Mouse (Mus musculus) layer of hippocampus, postnatal 10 days (tissue): ENCODE results near the gene Gm21887. TPM values are rescaled to one million over a fixed set of nuclear protein-coding genes. Genes with fewer than 3 reads are reported as not detected.
"Not testable (repeated sequence)": the region's sequence is repeated elsewhere in the genome, so short reads cannot be mapped to it uniquely, and the experiment has no call there.

ENCODE experiments used
- DNase-seq, 2 experiments: peaks; one replicate each; pipeline ENCODE4 v3.0.0; 2021; ENCODE audit warnings: low spot score in 2 of 2
- total RNA-seq, 2 experiments: library from RNA; stranded (reverse); gene quantifications; 2 replicates each; pipeline ENCODE4 v1.2.3; 2021

Gm21887 gene
- total RNA-seq, 2 experiments from 2014 or later: 327 to 366 TPM

GRCm38 (mm10) chrX:170010581-170011528 lies 1.4 kb downstream of the Gm21887 start:
- DNase-seq: peak; percentile 70 to 80

DNA sequence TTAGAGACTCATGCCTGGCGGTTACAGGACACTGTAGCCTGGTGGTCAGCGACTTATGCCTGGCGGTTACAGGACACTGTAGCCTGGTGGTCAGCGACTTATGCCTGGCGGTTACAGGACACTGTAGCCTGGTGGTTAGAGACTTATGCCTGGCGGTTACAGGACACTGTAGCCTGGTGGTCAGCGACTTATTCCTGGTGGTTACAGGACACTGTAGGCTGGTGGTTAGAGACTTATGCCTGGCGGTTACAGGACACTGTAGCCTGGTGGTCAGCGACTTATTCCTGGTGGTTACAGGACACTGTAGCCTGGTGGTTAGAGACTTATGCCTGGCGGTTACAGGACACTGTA lies 2.0 kb downstream of the Gm21887 start:
- DNase-seq: not testable (repeated sequence)

- DNase-seq: not testable (repeated sequence)
Measured at GRCm38 (mm10) chrX:170013421-170013820, 4.0 kb downstream of the Gm21887 start.

- not testable (repeated sequence) for DNase-seq
Measured at GRCm38 (mm10) chrX:170014038-170014437, 4.6 kb downstream of the Gm21887 start.

DNA sequence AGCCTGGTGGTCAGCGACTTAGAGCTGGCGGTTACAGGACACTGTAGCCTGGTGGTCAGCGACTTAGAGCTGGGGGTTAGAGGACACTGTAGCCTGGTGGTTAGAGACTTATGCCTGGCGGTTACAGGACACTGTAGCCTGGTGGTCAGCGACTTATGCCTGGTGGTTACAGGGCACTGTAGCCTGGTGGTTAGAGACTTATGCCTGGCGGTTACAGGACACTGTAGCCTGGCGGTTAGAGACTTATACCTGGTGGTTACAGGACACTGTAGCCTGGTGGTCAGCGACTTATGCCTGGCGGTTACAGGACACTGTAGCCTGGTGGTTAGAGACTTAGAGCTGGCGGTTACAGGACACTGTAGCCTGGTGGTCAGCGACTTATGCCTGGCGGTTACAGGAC lies 6.4 kb downstream of the Gm21887 start:
- DNase-seq: not testable (repeated sequence)

DNA sequence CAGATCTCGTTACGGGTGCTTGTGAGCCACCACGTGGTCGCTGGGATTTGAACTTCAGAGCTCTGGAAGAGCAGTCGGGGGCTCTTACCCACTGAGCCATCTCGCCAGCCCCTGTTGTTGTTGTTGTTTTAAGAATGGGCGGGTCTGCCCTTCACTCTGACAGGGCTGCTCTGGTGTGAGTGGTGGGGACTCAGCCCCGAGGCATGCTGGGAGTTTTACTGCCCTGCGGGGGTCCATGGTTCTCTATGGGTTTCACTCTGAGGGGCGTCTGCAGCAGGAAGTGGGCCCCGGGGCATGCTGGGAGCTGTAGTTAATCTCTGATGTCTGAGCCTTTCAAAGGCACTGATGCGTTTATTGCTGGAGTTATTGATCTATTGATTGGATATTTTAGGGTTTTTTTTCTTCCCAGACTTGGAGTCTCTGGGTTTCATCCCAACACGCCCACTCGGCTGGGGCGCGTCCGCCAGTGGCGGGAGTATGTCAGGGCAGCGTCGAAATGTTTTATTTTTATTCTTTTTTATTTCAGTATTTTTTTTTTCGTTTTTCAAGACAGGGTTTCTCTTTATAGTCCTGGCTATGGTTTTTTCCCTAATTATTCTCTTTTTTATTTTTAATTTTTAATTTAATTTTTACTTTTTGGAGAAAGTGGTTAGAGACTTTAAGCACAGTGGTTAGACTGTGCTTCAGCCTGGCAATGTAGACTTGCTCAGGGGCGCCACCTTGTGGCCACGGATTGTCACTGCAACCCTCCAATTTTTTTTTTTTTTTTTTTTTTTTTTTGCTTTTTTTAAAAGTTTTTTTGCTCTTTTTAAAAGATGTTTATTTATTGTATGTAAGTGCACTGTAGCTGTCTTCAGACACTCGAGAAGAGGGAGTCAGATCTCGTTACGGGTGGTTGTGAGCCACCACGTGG lies 8.1 kb downstream of the Gm21887 start:
- peak; percentile 89 to 93 for DNase-seq

- DNase-seq: peak; percentile 61 to 76
Measured at GRCm38 (mm10) chrX:170018571-170019218, 9.2 kb downstream of the Gm21887 start.

DNA sequence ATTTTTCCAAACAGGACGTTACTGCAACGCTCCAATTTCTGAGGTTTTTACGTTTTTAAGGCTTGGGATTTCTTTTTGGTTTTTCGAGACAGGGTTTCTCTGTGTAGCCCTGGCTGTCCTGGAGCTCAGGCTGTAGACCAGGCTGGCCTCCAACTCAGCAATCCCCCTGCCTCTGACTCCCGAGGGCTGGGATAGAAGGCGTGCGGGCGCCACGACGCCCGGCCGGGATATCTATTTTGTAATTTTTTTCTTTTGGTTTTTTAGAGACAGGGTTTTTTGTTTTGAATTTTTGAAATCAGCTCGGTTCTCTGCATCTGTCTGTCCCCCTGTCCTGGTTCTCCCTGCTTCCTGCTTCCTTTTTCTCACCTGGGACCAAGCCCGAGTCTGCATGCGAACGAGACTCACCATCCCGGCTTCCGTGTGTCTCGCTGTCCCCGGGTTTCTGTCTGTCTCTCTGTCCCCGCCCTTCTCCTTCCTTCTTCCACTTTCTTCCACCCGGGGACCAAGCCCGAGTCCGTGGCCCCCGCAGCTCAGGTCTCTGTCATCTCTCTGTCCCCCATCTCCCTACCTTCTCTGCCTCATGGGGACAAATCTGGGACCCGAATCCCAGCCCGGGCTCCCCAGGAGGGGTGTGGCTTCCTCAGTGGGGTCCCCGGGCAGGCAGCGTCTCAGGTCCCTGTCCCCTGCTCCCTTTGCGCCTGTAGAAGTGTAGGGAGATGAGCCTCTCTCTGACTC lies 9.9 kb downstream of the Gm21887 start:
- DNase-seq: not testable (repeated sequence)

DNA sequence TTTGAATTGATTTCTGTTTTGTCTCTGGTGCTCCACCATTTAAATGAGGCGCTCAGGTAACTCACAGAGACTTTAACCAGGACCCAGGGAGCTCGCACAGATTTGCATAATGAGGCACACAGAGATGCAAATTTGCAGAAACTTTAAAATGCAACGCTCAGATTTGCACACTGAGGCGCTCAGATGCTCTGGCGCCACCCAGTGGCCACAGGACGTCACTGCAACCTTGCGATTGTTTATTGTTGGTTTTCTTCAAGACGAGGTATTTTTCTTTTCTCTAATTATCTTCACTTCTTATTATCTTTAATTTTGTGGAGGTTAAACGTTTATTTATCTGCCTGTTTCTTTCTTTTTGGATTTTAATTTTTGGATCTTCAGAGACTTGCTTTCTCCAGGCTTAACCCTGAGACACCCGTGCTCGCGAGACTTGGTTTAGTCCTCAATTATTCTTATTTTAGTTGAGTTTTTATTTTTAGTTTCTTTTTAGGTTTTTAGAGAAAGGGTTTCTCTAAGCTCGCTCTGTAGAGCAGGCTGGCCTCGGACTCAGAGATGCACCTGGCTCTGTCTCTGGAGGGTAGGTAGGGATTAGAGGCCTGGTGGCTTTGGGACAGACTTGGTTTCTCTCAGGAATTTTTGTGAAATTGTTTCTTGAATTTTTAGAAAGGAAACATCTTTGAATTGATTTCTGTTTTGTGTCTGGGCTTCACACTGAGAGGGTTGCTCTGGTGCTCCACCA lies 10.7 kb downstream of the Gm21887 start:
- DNase-seq: peak; percentile 99 to 100

DNA sequence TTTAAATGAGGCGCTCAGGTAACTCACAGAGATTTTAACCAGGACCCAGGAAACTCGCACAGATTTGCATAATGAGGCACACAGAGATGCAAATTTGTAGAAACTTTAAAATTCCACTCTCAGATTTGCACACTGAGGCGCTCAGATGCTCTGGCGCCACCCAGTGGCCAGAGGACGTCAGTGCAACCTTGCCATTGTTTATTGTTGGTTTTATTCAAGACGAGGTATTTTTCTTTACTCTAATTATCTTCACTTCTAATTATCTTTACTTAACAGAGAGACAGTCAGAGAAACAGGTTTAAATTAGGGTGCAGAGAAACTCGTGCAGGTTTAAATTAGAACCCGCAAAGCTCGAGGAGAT lies 11.2 kb downstream of the Gm21887 start:
- peak; percentile 88 to 90 for DNase-seq

- peak in 1 of 2 experiments; percentile 47 for DNase-seq
Measured at GRCm38 (mm10) chrX:170021205-170021604, 11.7 kb downstream of the Gm21887 start.

- DNase-seq: peak; percentile 72 to 82
Measured at GRCm38 (mm10) chrX:170021750-170022461, 12.4 kb downstream of the Gm21887 start.

Other genes starting within 250 kb of the Gm21887 start
- not detected for gene 4933400A11Rik, start 230.0 kb upstream of the Gm21887 start, total RNA-seq